Mouse (Mus musculus) neural tube, embryonic 11.5 days (tissue): ENCODE results near the gene Gstm6. TPM values are rescaled to one million over a fixed set of nuclear protein-coding genes. Genes with fewer than 3 reads are reported as not detected.
"Not testable (repeated sequence)": the region's sequence is repeated elsewhere in the genome, so short reads cannot be mapped to it uniquely, and the experiment has no call there.

ENCODE experiments used
- ATAC-seq: fragments of 200-750 bp; cut with Nextera tagmentation; 2 replicates; pipeline ENCODE4 v1.8.0; 2017; ENCODE audit warnings: moderate number of reproducible peaks, mild to moderate bottlenecking, moderate TSS enrichment, moderate library complexity; ENCODE audit not compliant: insufficient read depth, low FRiP score, low TSS enrichment
- DNase-seq: peaks from one replicate; pipeline ENCODE4 v3.0.0-alpha.2; 2015; ENCODE audit warnings: low spot score
- H3K27ac ChIP-seq: fragments of 300-500 bp; sonication (generic); 2 replicates; pipeline ENCODE4 v1.5.1; 2014; ENCODE audit warnings: low read depth, mild to moderate bottlenecking, low read length
- H3K27me3 ChIP-seq: fragments of 300-500 bp; sonication (generic); 2 replicates; pipeline ENCODE4 v1.6.1; 2014; ENCODE audit warnings: mild to moderate bottlenecking, low read length, mixed read lengths; ENCODE audit not compliant: control insufficient read depth, insufficient read depth
- H3K36me3 ChIP-seq: fragments of 300-500 bp; sonication (generic); 2 replicates; pipeline ENCODE4 v1.6.1; 2014; ENCODE audit warnings: mild to moderate bottlenecking, low read length, moderate library complexity, mixed read lengths; ENCODE audit not compliant: control insufficient read depth, insufficient read depth
- H3K4me1 ChIP-seq: fragments of 300-500 bp; sonication (generic); 2 replicates; pipeline ENCODE4 v1.6.1; 2014; ENCODE audit warnings: low read length, mixed read lengths; ENCODE audit not compliant: control insufficient read depth, insufficient read depth
- H3K4me2 ChIP-seq: fragments of 300-500 bp; sonication (generic); 2 replicates; pipeline ENCODE4 v1.6.1; 2014; ENCODE audit warnings: low read depth, mild to moderate bottlenecking, moderate library complexity
- H3K4me3 ChIP-seq: fragments of 300-500 bp; sonication (generic); 2 replicates; pipeline ENCODE4 v1.5.1; 2014; ENCODE audit warnings: low read depth, low read length
- H3K9ac ChIP-seq: fragments of 300-500 bp; sonication (generic); 2 replicates; pipeline ENCODE4 v1.6.1; 2014; ENCODE audit warnings: mild to moderate bottlenecking, low read length
- H3K9me3 ChIP-seq: fragments of 300-500 bp; sonication (generic); 2 replicates; pipeline ENCODE4 v1.6.1; 2016; ENCODE audit warnings: low read length; ENCODE audit not compliant: control insufficient read depth
- WGBS: fragments of 180-500 bp; shearing (Covaris S2); extraction: QIAGEN DNeasy Blood & Tissue Kit; methylation state at CpG from one replicate; pipeline ENCODE4 v1.1.7; 2014; 5-methylcytosine and 5-hydroxymethylcytosine counted together
- polyA plus RNA-seq: library from polyadenylated mRNA; unstranded; fragments of >200 nt; fragmentation: Nextera tagmentation; extraction: Ambion mirVana; gene quantifications from 2 replicates; pipeline ENCODE4 v1.2.1, GENCODE M21; 2014

Gene Gstm6
- polyA plus RNA-seq = 5.3 and 6.2 TPM in 2 replicates

- 13% methylated on average over 20 of the region's 20 CpGs for WGBS
- no peaks in the 10 kb centered on the region for H3K36me3 ChIP-seq
- ATAC-seq (peak; percentile 63), DNase-seq (peak; percentile 59)
- H3K27ac ChIP-seq = no peak within 1 kb of the TSS
- peak within 1 kb of the TSS; percentile 9; the same call in 1 of the 2 replicates for H3K9ac ChIP-seq
- no peaks in the 10 kb centered on the region for H3K4me1 ChIP-seq
- H3K4me3 ChIP-seq = 0 out of 2 replicates have a peak within 1 kb of the TSS, but pooled peaks have one; percentile 9
- no peaks in the 10 kb centered on the region for H3K9me3 ChIP-seq
- peak within 1 kb of the TSS; percentile 39 for H3K4me2 ChIP-seq
- H3K27me3 ChIP-seq = no peaks in the 10 kb centered on the region
Measured at GRCm38 (mm10) chr3:107943239-107943990, at the start of gene Gstm6. TSS of gene Gstm6 (minus strand) at chr3:107943749.

- no peak within 1 kb of the TSS for H3K27ac ChIP-seq
- DNase-seq = peak; percentile 15
- H3K9ac ChIP-seq = no peak within 1 kb of the TSS
- no peaks in the 10 kb centered on the region for H3K27me3 ChIP-seq
- H3K4me1 ChIP-seq = no peaks in the 10 kb centered on the region
- no peaks in the 10 kb centered on the region for H3K36me3 ChIP-seq
- no peaks in the 10 kb centered on the region for H3K9me3 ChIP-seq
- WGBS = 64% methylated on average over 8 of the region's 8 CpGs
- H3K4me2 ChIP-seq = no peak within 1 kb of the TSS
- H3K4me3 ChIP-seq = no peak within 1 kb of the TSS
- ATAC-seq = no peak
Measured at GRCm38 (mm10) chr3:107986041-107986562, 42.6 kb upstream of the Gstm6 start, which contains the start of gene Gstm2. TSS of gene Gstm2 (minus strand) at chr3:107986453.

GRCm38 (mm10) chr3:107985141-107985540 is 41.6 kb upstream of the Gstm6 start:
- H3K27ac ChIP-seq, H3K4me2 ChIP-seq, H3K4me1 ChIP-seq, H3K27me3 ChIP-seq, H3K36me3 ChIP-seq, H3K9ac ChIP-seq, ATAC-seq, DNase-seq, H3K9me3 ChIP-seq, H3K4me3 ChIP-seq: not testable (repeated sequence)
- WGBS = 94% methylated on average over 2 of the region's 2 CpGs

GRCm38 (mm10) chr3:107984471-107984870 is 40.9 kb upstream of the Gstm6 start:
- Histone ChIP-seq H3K4me1 (no peaks in the 10 kb centered on the region), H3K4me3 (no peak overlapping the region), H3K9me3 (no peaks in the 10 kb centered on the region), H3K36me3 (no peaks in the 10 kb centered on the region), H3K4me2 (no peak overlapping the region), H3K9ac (no peak overlapping the region), H3K27ac (no peak overlapping the region), H3K27me3 (no peaks in the 10 kb centered on the region)
- ATAC-seq (no peak), DNase-seq (no peak)
- 78% methylated on average over 5 of the region's 5 CpGs for WGBS

GRCm38 (mm10) chr3:107983771-107984170 is 40.2 kb upstream of the Gstm6 start:
- DNase-seq (no peak), ATAC-seq (no peak)
- H3K27me3 ChIP-seq = no peaks in the 10 kb centered on the region
- no peaks in the 10 kb centered on the region for H3K36me3 ChIP-seq
- WGBS = 68% methylated on average over 3 of the region's 3 CpGs
- no peak overlapping the region for H3K27ac ChIP-seq
- no peak overlapping the region for H3K9ac ChIP-seq
- no peak overlapping the region for H3K4me3 ChIP-seq
- no peak overlapping the region for H3K4me2 ChIP-seq
- H3K4me1 ChIP-seq = no peaks in the 10 kb centered on the region
- H3K9me3 ChIP-seq = no peaks in the 10 kb centered on the region

- Histone ChIP-seq H3K4me1 (no peaks in the 10 kb centered on the region), H3K9me3 (no peaks in the 10 kb centered on the region), H3K27me3 (no peaks in the 10 kb centered on the region), H3K27ac (no peak overlapping the region), H3K9ac (no peak overlapping the region), H3K36me3 (no peaks in the 10 kb centered on the region), H3K4me3 (no peak overlapping the region), H3K4me2 (no peak overlapping the region)
- DNase-seq = no peak
- 81% methylated on average over 6 of the region's 6 CpGs for WGBS
- ATAC-seq = no peak
Measured at GRCm38 (mm10) chr3:107982726-107983125, 39.2 kb upstream of the Gstm6 start.

- no peak overlapping the region for H3K4me2 ChIP-seq
- H3K9ac ChIP-seq = no peak overlapping the region
- WGBS = 66% methylated on average over 3 of the region's 3 CpGs
- DNase-seq (no peak), ATAC-seq (no peak)
- no peak overlapping the region for H3K27ac ChIP-seq
- H3K36me3 ChIP-seq = no peaks in the 10 kb centered on the region
- H3K4me3 ChIP-seq = no peak overlapping the region
- H3K4me1 ChIP-seq = no peaks in the 10 kb centered on the region
- no peaks in the 10 kb centered on the region for H3K9me3 ChIP-seq
- no peaks in the 10 kb centered on the region for H3K27me3 ChIP-seq
Measured at GRCm38 (mm10) chr3:107981261-107981660, 37.7 kb upstream of the Gstm6 start.

GRCm38 (mm10) chr3:107977691-107978090 is 34.1 kb upstream of the Gstm6 start:
- Histone ChIP-seq H3K27me3 (no peaks in the 10 kb centered on the region), H3K9me3 (no peaks in the 10 kb centered on the region), H3K4me1 (no peaks in the 10 kb centered on the region), H3K4me3 (no peak overlapping the region), H3K9ac (no peak overlapping the region), H3K27ac (no peak overlapping the region), H3K36me3 (no peaks in the 10 kb centered on the region), H3K4me2 (no peak overlapping the region)
- WGBS = 85% methylated on average over 3 of the region's 3 CpGs
- ATAC-seq = no peak
- no peak for DNase-seq

GRCm38 (mm10) chr3:107974237-107974636 is 30.7 kb upstream of the Gstm6 start:
- H3K27ac ChIP-seq = no peak overlapping the region
- no peaks in the 10 kb centered on the region for H3K9me3 ChIP-seq
- no peaks in the 10 kb centered on the region for H3K27me3 ChIP-seq
- H3K36me3 ChIP-seq = no peaks in the 10 kb centered on the region
- no peak for ATAC-seq
- DNase-seq = no peak
- 96% methylated on average over 1 of the region's 1 CpGs for WGBS
- no peak overlapping the region for H3K9ac ChIP-seq
- H3K4me2 ChIP-seq = no peak overlapping the region
- no peaks in the 10 kb centered on the region for H3K4me1 ChIP-seq
- no peak overlapping the region for H3K4me3 ChIP-seq
